Mouse (Mus musculus): ENCODE data around the gene Kif13a.

Kif13a gene

GRCm38 (mm10) chr13:46921559-46921958 is 8.1 kb downstream of the Kif13a start:
- no peak for DNase-seq (ENCODE audit: low spot score in 2 of 2)

- no peak for DNase-seq (ENCODE audit: low spot score in 2 of 2)
These were observed 9.9 kb downstream of the Kif13a start for GRCm38 (mm10) chr13:46919797-46920196.

GRCm38 (mm10) chr13:46918509-46918908 is 11.2 kb downstream of the Kif13a start:
- DNase-seq (ENCODE audit: low spot score in 2 of 2) = no peak

GRCm38 (mm10) chr13:46911960-46912359 is 17.7 kb downstream of the Kif13a start:
- no peak for DNase-seq (ENCODE audit: low spot score in 2 of 2)

- no peak for DNase-seq (ENCODE audit: low spot score in 2 of 2)
These were observed 18.6 kb downstream of the Kif13a start for GRCm38 (mm10) chr13:46911018-46911419.

GRCm38 (mm10) chr13:46909946-46910345 is 19.7 kb downstream of the Kif13a start:
- no peak for DNase-seq (ENCODE audit: low spot score in 2 of 2)

GRCm38 (mm10) chr13:46909005-46909565 is 20.6 kb downstream of the Kif13a start:
- DNase-seq (ENCODE audit: low spot score in 2 of 2) = no peak

- DNase-seq (ENCODE audit: low spot score in 2 of 2) = no peak
These were observed 21.3 kb downstream of the Kif13a start for GRCm38 (mm10) chr13:46908387-46908786.

- DNase-seq (ENCODE audit: low spot score in 2 of 2) = no peak
These were observed 21.8 kb downstream of the Kif13a start for GRCm38 (mm10) chr13:46907861-46908260.

GRCm38 (mm10) chr13:46907115-46907514 is 22.6 kb downstream of the Kif13a start:
- no peak for DNase-seq (ENCODE audit: low spot score in 2 of 2)

- DNase-seq (ENCODE audit: low spot score in 2 of 2) = no peak
These were observed 23.7 kb downstream of the Kif13a start for GRCm38 (mm10) chr13:46905971-46906370.

GRCm38 (mm10) chr13:46904982-46905621 is 24.6 kb downstream of the Kif13a start:
- no peak for DNase-seq (ENCODE audit: low spot score in 2 of 2)

- no peak for DNase-seq (ENCODE audit: low spot score in 2 of 2)
These were observed 27.0 kb downstream of the Kif13a start for GRCm38 (mm10) chr13:46902568-46903255.

- no peak for DNase-seq (ENCODE audit: low spot score in 2 of 2)
These were observed 28.7 kb downstream of the Kif13a start for GRCm38 (mm10) chr13:46900870-46901555.

- DNase-seq (ENCODE audit: low spot score in 2 of 2) = no peak
These were observed 30.8 kb downstream of the Kif13a start for GRCm38 (mm10) chr13:46898837-46899236.

GRCm38 (mm10) chr13:46898411-46898810 is 31.3 kb downstream of the Kif13a start:
- DNase-seq (ENCODE audit: low spot score in 2 of 2) = no peak

GRCm38 (mm10) chr13:46892380-46892779 is 37.3 kb downstream of the Kif13a start:
- no peak for DNase-seq (ENCODE audit: low spot score in 2 of 2)

GRCm38 (mm10) chr13:46888150-46888683 is 41.5 kb downstream of the Kif13a start:
- DNase-seq (ENCODE audit: low spot score in 2 of 2) = no peak

GRCm38 (mm10) chr13:46886497-46887261 is 43.0 kb downstream of the Kif13a start:
- DNase-seq (ENCODE audit: low spot score in 2 of 2) = no peak

- DNase-seq (ENCODE audit: low spot score in 2 of 2) = no peak
These were observed 44.0 kb downstream of the Kif13a start for GRCm38 (mm10) chr13:46885759-46886060.

- no peak for DNase-seq (ENCODE audit: low spot score in 2 of 2)
These were observed 44.5 kb downstream of the Kif13a start for GRCm38 (mm10) chr13:46884898-46885758.
